Mouse (Mus musculus) heart, postnatal 25 days (tissue): ENCODE data around the gene Nudcd2. TPM values are rescaled to one million over a fixed set of nuclear protein-coding genes. Genes with fewer than 3 reads are reported as not detected.
A peak's percentile ranks its signal among the peaks of the same experiment; 100 is the strongest.

ENCODE experiments used
- DNase-seq: peaks from one replicate; pipeline ENCODE4 v3.0.0; 2022; ENCODE audit warnings: low spot score
- intact Hi-C: fragments of 180-260 bp; cut with DNase I; formaldehyde crosslinking; loops from one replicate; pipeline ENCODE4 v1.15.1; 2025
- total RNA-seq, 2 experiments: library from RNA; stranded (reverse); gene quantifications; 2 replicates each; pipeline ENCODE4 v1.2.3; 2021

Gene Nudcd2
- total RNA-seq, 2 experiments from 2014 or later = 13.2 to 16.2 TPM

DNA sequence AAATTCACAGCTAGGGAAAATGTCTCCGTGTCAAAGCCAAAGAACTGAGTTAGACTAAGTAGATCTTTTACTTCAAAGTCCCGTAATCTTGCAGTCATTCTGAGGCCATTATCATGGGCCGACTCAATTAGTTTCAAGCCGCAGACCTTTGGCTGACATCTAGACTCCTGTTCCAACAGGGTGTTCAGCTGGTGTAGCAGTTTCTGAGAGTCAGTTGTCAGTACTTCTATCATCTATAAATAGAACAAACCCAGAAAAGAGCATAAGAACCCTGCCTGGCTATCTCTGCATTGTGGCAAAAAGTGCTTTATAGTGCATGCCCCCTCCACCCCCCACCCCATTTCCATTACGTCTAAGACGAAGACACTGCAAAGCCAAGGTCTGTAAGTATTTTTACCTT, 20.4 kb downstream of the Nudcd2 start:
- intact Hi-C loops = loop anchor here (2.0 kb wide), 2 partner anchors 19 to 61 kb away; no protein-coding TSS in a partner anchor
- no peak for DNase-seq

DNA sequence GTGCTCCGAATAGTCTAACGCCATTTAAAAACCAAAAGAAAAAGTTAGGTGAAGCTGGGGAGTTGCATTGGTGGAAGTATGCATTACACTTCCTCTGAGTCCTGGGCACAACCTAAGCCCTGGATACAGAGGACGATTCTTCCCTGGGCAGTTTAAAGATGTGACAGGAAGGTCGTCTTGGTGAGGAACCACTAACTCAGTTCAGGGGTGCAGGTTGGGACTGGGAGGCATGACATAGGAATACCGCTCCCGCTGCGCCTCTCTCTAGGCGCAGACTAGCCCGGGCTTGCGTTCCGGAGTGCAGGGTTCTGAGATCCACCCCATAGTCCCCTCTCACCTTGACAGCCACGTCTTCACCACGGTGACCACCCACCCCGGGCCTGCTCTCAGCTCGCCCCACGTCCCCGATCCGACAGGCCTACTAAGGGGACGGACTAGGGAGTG, 21.2 kb downstream of the Nudcd2 start:
- intact Hi-C loops = loop anchor here (2.0 kb wide), 2 partner anchors 20 to 62 kb away; no protein-coding TSS in a partner anchor

DNA sequence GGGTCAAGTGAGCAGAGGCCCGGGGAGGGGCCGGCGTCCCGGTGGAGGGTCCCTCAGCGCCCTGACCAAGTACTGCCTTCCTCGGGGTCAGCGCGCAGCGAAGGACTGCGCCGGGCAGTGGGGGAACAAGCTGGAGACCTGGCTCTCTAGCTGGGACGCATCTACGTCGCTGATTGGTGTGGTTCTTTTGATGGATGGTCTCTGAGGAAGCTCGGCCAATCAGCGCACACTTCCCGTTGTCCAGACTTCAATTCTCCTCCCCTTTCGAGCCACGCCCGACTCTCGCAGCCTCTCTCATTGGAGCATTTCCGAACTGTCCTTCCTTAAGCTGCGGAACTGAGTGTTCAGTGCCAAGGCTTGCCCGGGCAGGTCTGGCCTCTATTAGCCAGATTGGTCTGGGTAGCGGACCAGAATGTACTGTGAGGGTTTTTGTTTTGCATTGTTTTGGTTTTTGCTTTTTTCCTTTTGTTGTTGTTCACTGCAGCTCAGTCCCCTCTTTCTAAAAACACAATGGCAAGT, 21.7 kb downstream of the Nudcd2 start, which contains the start of gene Ccng1:
TSS of gene Ccng1 (minus strand) at position 203 of the 519 bp plus-strand sequence.
- peak; percentile 94 for DNase-seq
- intact Hi-C loops = loop anchor here (2.0 kb wide), 2 partner anchors 20 to 62 kb away; no protein-coding TSS in a partner anchor

More for the DNA sequence above, 21.2 kb downstream of the Nudcd2 start:
- DNase-seq = no peak

DNA sequence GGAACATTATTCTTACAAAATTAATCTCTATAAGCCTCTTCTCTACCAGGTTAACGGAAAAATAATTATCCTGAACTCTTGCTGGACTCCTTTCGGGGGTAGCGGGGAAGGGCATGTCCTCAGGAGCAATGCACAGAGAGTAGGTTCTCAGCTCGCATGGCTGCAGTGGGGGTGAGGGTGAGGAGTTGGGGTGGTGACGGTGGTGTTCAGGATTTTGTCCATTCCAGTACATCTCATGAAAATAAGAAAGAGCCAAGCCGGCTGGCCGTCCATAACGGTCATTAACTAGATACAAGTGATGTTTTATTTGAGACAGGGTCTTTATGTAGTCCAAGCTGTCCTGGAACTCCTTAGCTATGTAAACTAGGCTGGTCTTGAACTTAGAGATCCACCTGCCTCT, 22.5 kb downstream of the Nudcd2 start:
- no peak for DNase-seq
- intact Hi-C loops = loop anchor here (2.0 kb wide), 2 partner anchors 21 to 63 kb away; no protein-coding TSS in a partner anchor

DNA sequence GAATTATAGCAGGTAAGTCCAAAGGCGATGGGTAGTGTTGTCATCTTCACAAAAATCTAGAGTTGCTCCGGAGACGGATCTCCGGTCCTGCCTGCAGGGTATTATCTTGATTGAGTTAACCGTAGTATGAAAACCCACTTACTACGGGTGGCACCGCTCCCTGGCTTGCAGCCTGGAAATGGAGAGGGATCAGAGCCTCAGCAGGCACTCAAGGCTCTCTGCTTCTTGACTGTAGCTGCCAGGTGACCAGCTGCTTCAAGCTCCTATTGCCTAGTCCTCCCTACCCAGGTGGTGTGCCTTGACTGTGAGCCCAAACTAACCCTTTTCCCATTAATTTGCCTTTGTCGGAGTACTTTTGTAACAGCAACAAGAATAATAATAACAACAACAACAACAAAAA, 26.4 kb downstream of the Nudcd2 start:
- intact Hi-C loops = loop anchor here (5.0 to 10.0 kb wide), 2 partner anchors 83 to 145 kb away; no protein-coding TSS in a partner anchor

DNA sequence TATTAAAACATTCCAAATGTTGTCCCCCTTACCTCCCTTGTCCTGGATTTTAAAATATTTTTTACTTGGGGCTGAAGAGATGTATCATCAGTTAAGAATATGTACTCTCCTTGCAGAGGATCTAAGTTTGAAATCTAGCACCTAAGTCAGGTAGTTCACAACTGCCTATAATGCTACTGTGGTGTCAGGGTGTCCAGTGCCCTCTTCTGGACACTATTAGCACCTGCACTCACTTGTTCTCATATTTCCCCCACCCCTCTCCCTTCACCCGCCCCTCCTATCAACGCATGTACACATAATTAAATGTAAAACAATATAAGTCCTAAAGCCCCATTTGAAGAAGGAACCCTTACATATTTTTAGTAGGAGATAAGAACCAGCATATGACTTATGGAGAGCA, 29.9 kb downstream of the Nudcd2 start:
- intact Hi-C loops = loop anchor here (5.0 to 10.0 kb wide), 2 partner anchors 86 to 149 kb away; no protein-coding TSS in a partner anchor
- no peak for DNase-seq

More for the DNA sequence above, 26.4 kb downstream of the Nudcd2 start:
- no peak for DNase-seq

DNA sequence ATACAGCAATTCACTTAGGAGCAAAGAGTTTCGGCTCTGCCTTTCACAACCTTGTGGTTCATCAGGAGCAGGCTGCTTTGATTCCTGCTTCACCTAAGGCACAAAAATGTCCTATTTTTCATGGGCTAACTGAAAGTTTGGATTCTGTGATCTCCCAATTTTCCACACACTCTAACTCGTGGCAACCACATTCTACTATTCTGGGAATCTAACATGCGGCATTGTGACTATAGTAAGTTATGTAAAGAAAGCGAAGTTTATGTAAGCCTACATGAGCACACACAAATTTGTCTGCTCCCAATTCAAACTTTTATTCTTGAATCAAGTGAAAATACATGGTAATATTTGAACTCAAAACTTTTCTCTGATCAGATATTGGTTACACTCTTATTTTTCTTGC, 31.2 kb downstream of the Nudcd2 start:
- no peak for DNase-seq
- intact Hi-C loops = loop anchor here (5.0 to 10.0 kb wide), 2 partner anchors 87 to 150 kb away; no protein-coding TSS in a partner anchor

DNA sequence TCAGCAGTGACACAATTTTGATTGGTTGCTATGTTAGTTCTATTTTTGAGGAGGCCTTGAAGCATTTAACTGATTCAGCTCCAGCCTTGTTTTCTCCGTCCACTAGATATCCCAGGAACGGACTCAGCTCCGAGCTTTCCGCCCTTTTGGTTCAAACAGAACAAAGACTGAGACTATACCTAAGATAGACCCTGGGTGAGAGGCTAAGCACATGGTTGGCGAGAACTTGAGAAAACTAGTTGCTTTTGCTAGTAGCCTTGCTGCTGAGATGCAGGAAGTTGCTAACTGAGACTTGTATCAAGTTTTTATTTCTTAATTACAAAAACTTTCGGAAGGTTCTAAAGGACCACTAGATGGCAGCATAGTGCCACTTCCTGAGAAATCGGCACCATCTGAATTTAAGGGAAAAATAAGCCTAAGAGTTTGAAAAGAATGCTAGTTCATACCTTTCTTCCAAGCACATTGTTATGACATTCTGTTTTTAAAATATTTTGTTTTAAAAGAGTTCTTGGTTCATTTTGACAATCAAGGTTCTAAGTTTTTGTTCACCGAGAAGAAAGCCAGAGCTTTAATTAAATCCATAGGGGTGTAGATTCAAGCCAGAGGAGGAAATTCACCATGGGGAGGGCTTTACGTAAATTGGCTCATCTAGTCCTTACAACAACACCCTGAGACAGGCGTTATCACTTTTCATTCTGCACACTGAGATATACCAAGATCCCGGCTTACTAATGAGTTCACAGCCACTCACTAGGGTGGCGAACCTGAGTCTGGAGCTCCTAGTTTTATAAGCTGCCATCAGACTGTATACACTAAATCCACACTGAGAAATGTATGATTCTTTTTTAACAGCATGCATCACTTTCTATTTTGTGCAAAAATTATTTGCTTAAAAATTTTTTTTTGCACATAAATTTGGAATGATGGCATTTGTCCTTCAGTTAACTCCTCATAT, 42.1 kb downstream of the Nudcd2 start:
- DNase-seq = no peak
- intact Hi-C loops = no loop called here

DNA sequence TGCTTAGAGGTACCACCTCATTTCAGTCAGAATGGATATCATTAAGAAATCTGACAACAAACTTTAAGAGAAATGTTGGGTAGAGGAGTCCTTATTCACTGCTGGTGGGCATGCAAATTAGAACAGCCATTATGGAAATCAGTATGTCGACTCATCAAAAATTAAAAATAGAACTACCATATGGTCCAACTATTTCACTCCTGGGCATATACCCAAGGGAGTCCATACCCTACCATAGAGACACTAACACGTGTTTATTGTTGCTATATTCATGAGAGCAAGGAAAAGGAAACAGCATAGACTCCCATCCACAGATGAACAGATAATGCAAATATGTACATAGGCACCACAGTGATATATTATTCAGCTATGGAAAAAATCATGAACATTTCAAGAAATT, 48.4 kb downstream of the Nudcd2 start:
- no peak for DNase-seq
- intact Hi-C loops = no loop called here

DNA sequence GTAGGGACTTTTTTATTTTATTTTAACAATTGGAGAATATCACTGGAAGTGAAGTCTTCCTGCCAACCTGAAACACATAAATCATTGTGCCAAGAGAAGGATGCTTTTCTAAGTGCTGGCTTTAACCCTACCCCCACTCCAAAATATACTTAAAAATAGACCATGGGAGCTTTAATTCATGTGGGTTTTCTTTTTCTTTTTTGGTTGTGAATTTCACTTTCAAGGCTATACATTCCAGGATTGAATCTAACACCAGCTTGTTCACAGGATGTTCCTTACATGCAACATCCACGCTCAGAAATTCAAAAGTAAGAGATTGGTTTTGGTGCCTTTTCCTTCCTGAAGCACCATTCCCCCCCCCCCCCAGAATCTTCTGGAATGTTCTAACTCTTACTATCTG, 49.9 kb downstream of the Nudcd2 start:
- intact Hi-C loops = no loop called here
- no peak for DNase-seq

DNA sequence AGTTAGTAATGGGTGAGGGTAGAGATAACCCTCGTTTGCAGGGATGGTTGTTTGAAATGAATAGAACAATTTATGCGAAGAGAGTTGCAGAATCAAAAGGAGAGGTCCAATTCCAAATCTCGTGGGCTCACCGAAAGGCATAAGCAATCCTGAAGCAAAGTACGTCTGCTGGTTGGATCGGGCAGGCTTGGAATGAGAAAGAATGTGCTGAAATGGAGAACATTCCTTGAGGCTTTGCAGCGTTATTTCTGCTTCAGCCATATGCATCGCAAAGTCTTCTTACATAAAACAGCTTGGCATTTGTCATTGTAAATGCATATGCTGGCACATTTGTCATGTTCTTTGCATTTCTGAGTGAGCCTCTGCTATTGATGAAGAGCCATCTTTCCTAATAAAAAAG, 50.9 kb downstream of the Nudcd2 start:
- intact Hi-C loops = no loop called here
- no peak for DNase-seq

DNA sequence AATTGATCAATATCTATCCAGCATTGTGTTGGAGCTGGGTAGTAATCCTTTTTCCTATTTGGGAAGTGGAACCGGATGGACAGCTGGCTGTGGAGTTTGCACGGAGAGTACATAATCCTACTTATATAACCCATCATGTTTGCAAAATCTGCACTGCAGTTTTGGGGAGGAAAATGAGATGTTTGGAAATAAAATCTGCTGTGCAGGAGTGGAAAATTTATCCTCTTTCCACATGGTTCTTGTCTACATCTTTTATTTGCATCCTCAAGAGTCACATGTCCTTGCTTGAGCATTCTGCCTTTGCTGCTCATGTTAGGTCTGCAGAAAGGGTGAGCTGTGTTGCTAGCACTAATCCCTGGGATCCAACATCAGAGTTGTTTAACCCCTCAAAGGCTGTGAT, 53.4 kb downstream of the Nudcd2 start:
- intact Hi-C loops = no loop called here
- DNase-seq = no peak

Other genes starting within 250 kb of the Nudcd2 start
- gene Mat2b, start 38.5 kb upstream of the Nudcd2 start, total RNA-seq = 100 to 1,000 TPM in 1 of 2 experiments, 10 to 100 TPM in 1; 98.4 to 101 TPM
- under 1 TPM; 0.36 to 0.44 TPM for gene Hmmr, start 245 bp upstream of the Nudcd2 start, total RNA-seq
- 100 to 1,000 TPM; 440 to 448 TPM for gene Ccng1, start 21.6 kb downstream of the Nudcd2 start, total RNA-seq